Mouse (Mus musculus) right cerebral cortex, postnatal 25 days (tissue): ENCODE measurements at regions not wholly inside any gene's neighbourhood (a gene's known extent, or its start where the extent isn't known, plus 50 kb on each side); places are given as distances from the start of the nearest gene placed in this dataset.
"Not testable (repeated sequence)": the region's sequence is repeated elsewhere in the genome, so short reads cannot be mapped to it uniquely, and the experiment has no call there.

Source experiments
- DNase-seq: peaks from one replicate; pipeline ENCODE4 v3.0.0; 2022

DNA sequence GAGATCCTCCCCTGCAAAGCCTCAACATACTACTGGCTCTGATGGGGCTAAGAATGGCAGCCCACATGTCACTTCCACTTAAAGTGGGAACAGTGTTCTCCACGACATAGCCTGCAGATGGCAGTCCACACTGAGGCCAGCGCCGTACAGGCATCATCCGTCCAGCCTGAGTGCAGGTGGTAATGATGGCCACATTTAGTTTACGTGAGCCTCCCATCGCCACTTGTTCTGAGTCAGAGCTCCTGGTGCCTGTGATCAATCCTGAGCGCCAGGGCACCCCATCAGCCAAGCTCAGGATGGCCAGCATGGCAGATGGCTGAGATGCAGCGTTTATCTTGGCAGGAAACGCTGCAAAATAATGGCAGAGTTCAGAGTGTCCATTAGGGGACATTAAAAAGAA, 159.6 kb downstream of the Adgrd1 start:
- DNase-seq = no peak

DNA sequence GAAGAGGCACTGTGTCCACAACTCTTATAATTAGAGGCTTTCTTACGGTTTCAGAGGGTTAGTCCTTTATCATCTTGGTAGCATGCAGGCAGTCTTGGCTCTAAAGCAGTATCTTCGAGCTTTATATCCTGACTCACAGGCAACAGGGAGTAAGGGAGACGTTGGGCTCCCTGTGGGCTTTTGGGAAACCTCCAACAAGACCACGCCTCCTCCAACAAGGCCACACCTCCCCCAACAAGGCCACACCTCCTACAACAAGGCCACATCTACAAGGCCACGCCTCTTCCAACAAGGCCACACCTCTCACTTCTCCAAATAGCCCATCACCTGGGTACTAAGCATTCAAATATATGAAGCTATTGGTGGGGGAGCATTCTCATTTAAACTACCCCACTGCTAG, 160.7 kb downstream of the Adgrd1 start:
- no peak for DNase-seq

GRCm38 (mm10) chr5:129260689-129261088, 164.1 kb downstream of the Adgrd1 start:
- DNase-seq = no peak

- DNase-seq = no peak
Observed at GRCm38 (mm10) chr5:129263118-129263517, 166.6 kb downstream of the Adgrd1 start.

DNA sequence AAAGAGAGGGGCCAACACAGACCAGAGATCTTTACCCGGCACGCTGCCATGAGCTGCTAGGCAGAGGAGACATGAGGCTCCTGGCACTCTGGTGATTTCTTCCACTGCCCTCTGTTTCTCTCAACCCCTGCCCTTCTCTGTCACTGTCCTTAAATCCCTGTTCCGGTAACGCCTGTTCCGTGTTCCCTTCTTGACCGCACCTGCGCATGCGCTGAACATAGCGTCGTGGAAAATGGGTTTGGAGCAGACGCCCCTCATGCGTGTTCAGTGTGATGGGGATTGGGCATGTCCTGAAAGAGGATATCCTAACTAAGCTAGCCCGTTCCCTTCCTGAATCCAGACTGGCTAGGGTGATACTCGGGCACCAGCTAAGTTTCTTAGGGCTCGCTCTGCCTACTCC, 167.8 kb downstream of the Adgrd1 start:
- no peak for DNase-seq

DNA sequence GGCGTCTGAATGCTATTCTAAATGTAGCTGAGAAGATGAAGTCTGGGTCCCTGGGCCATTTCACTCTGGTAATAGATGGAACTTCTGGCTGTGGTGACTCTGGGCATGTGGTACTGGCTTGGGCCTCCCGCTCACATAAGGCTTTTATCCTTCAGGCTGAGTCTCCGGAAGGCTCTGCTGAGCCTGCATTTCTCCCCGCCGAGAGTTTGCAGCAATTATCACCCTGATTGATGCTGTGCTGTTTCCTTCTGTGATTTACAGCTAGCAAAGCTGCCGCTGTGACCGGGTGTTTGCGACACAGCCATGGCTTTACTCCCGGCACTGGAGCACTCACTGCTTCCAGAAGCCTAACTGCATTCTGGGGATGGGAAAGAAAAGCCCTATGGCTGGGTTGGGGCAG, 171.9 kb downstream of the Adgrd1 start:
- DNase-seq = no peak

DNA sequence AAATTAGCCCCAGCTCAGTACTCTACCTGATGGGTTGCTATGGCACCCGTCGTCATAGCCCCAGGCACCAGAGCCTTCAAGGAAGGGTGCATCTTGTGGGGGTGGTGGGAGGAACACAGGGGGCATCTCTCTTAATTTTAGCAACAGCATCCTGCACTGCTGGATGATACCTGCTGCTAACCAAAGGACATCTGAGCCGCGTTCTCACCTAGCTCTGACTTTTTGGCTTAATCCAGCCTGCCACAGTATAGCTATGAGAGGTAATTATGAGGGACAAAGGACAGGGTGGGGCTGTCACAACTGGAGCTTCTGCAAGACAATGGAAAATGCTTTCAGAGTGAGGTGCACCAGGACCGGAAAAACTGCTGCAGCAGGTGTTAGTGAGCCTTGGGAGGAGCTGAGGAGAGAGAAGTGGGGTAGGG, 173.5 kb downstream of the Adgrd1 start:
- no peak for DNase-seq

DNA sequence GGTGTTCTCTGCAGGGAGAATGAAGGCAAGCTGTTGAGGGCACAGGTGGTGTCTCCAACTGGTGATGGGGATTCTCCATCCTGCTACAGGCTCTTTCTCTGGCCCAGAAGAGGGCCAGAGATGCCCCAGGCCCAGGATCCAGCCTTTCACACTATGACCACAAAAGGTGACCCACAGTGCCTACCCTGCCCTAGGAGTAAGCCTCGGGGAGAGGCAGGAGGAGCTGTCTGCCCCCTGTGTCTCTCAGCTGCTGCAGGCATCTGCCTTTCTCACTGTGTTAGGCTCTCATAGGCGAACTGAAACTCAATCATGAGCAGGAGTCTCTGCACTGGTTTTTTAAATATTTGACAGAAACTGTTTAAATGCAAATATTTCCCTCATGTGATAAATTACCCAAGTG, 184.9 kb downstream of the Adgrd1 start:
- DNase-seq = no peak

DNA sequence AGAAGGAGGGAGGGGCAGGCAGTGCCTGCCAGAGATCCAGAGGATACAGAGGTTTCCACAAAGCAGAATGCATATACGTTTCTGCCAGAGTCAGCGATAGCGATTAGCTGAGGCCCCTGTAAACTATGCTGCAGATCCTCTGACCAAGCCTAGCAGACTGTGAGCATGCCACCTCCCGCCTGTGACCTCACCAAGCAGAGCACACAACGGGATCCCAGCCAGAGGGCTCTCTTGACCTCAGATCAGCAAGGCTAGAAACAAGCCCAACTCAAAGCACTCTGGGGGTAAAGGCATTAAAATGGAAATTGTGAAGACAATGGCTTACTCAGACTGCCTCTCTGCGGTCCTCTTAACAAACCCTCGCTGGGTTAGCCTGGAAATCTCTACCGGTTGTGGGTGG, 185.6 kb downstream of the Adgrd1 start:
- no peak for DNase-seq

DNA sequence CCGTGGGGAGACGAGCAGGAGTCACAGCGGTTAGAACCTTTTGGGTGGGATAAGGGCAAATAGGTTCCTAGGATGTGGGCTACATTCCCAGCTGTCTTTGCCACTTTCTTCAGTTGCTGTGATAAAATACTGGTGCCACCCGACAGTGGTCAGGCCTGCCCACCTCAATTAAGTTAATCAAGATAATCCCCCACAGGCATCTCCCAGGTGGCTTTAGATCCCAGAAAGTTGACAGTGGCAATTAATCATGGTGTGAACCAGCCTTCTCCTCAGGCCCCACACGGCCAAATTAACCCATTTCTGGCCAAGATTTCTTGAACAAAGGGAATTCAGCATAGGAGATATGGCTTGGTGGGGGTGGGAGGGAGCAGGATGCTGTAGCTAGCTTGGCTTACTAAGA, 186.3 kb downstream of the Adgrd1 start:
- no peak for DNase-seq

DNA sequence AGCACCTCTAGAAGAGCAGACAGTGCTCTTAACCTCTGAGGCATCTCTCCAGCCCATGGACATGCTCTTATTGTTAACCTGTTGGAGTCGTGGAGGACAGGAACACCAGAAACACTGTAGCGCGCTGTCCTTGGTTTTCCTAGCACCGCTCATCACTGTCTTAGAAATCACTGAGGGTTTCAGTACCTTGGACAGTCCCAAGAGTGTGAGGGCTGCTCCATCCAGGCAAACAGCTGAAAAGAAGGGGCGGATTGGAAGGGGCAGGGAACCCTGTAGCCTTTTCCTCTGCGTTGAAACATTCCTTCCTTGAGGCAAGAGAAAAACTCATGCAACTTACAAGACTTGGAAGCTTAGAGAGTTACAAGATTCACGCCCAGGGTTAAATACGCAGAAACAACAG, 190.9 kb downstream of the Adgrd1 start:
- no peak for DNase-seq

DNA sequence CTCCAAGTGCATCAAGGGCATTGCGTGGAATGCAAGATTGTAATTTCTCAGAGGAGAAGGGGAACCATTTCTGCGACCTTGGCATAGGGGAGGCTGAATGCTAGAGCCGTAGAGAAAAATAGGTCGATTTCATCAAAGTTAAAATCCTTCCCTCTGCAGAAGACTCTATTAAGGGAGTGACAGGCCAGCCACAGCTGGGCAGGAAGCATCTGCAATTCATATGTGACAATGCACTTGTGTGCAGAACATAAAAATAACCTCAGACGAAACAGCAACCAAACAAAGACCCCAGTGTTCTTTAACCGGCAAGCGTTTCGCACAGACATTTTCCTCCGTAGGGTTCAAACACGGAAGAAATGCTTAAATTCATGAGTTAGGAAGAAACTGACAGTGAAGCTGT, 196.3 kb downstream of the Adgrd1 start:
- not testable (repeated sequence) for DNase-seq

DNA sequence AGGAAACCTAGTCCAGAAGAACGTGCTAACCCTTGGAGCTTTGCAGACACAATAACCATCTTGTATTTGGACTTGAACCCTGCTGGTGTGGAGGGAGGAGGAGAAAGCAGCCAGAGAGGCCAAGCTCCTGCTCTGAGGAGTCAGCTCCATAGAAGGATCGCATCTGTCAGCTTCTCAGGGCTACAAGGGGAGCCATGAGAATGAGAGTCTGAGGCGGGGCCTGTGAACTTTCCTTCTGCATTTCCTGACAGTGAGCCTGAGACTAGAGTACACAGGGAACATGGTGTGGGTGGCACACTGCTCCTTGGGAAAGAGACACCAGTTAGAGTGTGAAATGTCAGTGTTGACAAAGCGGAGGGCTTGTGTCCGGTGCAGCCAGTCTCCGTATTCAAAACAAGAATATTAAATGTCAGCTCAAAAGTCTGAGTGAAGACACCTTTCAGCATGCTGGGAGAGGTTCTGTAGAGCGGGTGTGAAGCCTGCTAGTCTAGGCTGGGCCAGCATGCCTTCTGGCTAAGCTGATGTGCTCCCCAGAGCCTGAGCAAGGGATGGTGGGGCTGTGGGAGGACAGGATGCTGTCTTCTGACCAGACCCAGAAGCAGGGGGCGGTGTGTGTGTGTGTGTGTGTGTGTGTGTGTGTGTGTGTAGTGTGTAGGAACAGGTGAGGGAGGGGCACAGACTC, 198.5 kb downstream of the Adgrd1 start:
- DNase-seq = not testable (repeated sequence)

GRCm38 (mm10) chr5:129297657-129298349, 201.3 kb downstream of the Adgrd1 start:
- no peak for DNase-seq

DNA sequence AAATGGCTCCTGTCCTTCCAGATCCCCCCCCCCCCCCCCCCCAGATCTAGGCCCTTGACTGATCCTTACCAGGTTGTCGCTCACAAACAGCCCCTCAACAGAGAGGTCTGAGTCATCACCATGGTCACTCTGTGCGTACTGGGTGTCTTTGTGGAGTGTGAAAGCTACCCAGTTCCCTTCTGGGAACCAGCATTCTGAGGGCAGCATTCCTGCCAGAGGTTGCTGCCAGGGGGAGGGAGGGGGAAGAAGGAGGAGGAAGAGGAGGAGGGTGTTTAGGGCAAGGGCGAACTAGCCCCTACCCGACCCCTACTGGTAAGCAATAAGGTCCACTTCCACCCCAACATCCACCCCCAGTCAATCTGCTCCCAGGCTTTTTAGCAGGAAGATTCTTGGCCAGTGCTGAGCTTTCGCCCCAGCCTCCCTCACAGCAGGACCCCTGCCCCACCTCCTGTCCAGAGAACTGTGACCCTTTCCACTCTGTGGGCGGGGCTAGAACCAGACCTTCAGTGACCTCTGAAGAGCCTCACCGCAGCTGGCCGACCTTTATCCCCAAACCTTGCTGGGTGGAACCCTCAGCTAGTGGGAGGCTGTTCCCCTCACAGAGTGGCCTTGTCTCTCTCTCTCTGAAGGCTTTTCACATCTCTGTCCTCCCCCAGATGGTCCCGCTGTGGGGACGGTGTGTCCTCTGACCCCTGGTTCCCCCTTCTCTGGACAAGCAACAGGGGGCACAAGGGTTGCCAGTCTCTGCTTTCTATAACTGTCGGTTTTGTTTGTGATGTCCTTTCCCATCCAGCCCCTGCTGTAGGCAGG, 202.2 kb upstream of the Sfswap start:
- no peak for DNase-seq

DNA sequence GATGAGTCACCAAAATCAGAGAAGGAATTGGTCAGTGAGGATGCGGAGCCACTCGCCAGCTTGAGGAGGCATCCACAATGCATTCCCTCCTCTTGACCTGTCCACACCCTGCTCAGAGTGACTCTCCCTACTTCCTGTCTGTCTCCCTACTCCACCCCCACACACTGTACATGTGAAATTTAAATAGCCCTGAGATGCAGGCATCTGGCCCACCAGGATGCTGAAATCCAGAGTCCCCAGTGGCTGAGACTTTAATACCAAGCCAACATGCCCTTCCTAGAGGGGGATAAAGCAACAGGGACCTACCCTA, 201.6 kb upstream of the Sfswap start:
- peak; percentile 12 for DNase-seq

DNA sequence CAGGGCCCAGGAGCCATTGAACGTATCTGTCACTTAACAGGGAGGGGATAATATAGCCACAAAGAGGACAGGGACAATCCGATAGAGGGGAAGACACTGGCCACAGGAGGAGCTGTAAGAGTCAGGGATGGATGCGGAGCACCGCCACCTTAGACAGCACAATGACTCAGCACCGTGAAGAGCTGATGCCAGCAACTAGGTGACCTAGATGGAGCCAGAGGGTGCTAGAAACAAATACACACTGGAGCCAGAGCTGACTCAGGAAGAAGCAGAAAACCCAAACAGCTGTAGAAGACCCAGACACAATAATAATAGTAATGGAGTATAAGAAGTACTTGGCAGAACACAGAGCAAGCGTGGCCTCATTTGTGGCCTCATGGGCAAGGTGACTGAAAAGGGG, 200.6 kb upstream of the Sfswap start:
- DNase-seq = no peak

DNA sequence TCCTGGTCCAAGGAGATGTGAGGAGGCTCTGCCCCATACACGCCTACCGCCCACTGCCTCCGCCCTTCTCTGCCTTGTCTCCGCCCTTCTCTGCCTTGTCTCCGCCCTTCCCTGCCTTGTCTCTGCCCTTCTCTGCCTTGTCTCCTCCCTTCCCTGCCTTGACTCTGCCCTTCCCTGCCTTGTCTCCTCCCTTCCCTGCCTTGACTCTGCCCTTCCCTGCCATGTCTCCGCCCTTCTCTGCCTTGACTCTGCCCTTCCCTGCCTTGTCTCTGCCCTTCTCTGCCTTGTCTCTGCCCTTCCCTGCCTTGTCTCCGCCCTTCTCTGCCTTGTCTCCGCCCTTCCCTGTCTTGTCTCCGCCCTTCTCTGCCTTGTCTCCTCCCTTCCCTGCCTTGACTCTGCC, 185.4 kb upstream of the Sfswap start:
- no peak for DNase-seq

- peak; percentile 5 for DNase-seq
Observed at GRCm38 (mm10) chr5:129331094-129331523, 169.9 kb upstream of the Sfswap start.

DNA sequence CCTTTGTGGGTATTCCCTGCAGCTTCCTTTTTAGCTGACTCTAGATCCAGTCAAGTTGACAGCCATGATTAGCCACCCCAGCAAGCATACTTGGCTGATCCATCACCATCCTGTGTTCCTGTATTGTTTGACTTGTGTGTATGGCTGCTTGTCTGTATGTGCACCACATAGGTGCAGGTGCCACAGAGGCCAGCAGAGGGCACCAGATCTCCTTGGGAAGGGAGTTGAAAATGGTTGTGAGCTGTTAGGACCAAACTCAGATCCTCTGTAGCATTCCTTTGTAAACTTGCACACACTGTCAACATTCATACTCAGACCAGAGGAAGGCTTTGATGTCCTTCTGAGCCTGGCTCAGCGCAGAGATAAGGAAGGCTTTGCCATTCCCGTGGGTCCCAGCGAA, 169.0 kb upstream of the Sfswap start:
- no peak for DNase-seq

DNA sequence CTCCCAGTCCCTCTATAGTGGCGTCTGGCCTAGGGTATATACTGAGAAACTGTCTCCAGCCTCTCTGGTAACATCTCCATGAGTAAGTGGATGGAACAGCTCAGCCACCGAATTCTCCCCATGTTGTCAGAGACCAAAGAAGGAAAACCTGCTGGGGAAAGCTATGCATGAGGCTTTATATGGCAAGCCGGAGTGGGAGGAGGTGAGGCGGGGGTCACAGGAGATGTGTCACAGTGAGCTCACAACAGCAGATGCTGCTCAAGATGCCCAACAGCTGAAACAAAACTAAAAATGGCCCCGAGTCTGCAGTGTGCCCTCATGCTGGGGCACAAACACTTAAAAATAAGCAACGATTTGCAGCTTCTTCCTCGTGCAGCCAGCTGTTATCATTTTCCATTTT, 162.5 kb upstream of the Sfswap start:
- DNase-seq = peak; percentile 31

DNA sequence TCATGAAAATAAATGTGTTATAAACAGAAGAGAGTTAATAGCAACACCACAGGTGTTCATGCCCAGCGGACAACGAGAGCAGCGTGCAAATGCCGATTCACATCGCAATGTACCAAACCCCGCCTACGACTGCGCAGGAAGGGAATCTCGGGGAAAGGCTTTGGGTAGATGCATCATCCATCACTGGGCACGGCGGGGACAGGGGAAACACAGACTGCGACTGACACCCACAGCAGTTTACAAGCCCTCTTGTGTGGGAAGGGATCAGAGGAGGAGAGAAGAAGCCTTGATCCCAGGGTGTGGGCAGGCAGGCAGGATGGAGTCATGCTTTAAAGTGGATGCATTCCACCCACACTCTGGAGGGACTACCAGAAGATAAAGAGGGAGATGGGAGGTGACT, 157.0 kb upstream of the Sfswap start:
- DNase-seq = peak; percentile 36

DNA sequence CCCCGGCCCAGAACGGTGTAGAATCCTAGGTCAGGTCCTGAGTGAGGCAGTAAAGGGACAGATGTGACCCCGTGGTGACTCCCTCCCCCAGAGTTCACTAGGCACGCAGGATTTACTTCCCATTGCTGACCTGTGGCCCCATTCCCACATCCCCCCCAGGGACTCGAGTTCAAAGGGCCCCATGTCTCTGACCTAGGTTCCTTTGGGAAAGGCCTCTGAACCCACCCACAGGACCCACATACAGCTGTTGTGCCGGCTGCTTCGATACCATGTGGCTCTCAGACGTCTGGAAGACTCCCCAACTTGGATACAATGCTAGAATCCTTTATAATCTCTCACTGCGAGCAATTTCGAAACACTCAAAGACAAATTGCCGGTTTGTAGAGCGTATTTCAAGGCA, 151.0 kb upstream of the Sfswap start:
- no peak for DNase-seq

DNA sequence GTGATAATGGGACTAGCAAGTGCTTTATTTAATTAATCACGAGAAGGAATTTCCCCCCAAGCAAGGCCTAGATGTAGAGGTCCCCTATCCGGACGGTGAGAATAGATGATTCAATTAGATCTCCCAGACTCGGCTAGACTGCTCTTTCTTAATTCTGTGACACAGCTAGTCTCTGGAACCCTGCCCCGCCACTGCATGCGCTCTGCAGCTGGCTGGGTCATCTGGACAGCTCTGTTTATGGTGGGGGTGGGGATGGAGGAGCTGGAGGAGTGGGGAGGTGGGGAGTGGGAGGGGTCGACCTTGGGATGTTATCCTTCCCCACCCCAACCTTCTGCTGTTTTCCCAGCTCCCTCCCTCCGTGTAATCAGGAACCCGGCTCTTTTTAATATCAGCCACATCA, 147.5 kb upstream of the Sfswap start:
- DNase-seq = no peak
